Mouse (Mus musculus) G1E (cell line): ENCODE measurements around the gene Oard1. TPM values are rescaled to one million over a fixed set of nuclear protein-coding genes. Genes with fewer than 3 reads are reported as not detected.

Experiments
- ATAC-seq: 2 replicates; pipeline ENCODE4 v1.8.0; 2016; ENCODE audit warnings: mild to moderate bottlenecking; ENCODE audit not compliant: insufficient number of reproducible peaks, poor library complexity, low FRiP score, severe bottlenecking; ENCODE audit errors: extremely low read depth
- DNase-seq: peaks from one replicate; pipeline ENCODE4 v3.0.0; 2012; ENCODE audit warnings: low spot score
- H3K27me3 ChIP-seq: 2 replicates; pipeline ENCODE4 v1.6.1; 2012; ENCODE audit warnings: mild to moderate bottlenecking, low read length, inconsistent platforms; ENCODE audit not compliant: insufficient read depth
- H3K36me3 ChIP-seq: replicated peaks from 2 replicates; pipeline ENCODE3; 2012; ENCODE audit warnings: mild to moderate bottlenecking, inconsistent platforms
- H3K4me1 ChIP-seq: 2 replicates; pipeline ENCODE4 v1.6.1; 2012; ENCODE audit warnings: low read depth, low read length, inconsistent platforms, mixed read lengths; ENCODE audit not compliant: insufficient read depth
- H3K4me3 ChIP-seq: 2 replicates; pipeline ENCODE4 v1.5.1; 2012; ENCODE audit warnings: low read depth, mild to moderate bottlenecking, inconsistent platforms, low read length, moderate library complexity, mixed read lengths
- H3K9me3 ChIP-seq: replicated peaks from 2 replicates; pipeline ENCODE4 v1.6.1; 2012; ENCODE audit warnings: inconsistent platforms
- CTCF ChIP-seq: IDR thresholded peaks from 2 replicates; pipeline ENCODE4 v1.5.1; 2012; ENCODE audit warnings: low read depth, low read length, inconsistent platforms, mixed read lengths
- GATA1 ChIP-seq: IDR thresholded peaks from 2 replicates; pipeline ENCODE4 v1.6.1; 2012; ENCODE audit warnings: borderline replicate concordance, low read length, inconsistent platforms, mixed read lengths
- GATA2 ChIP-seq: IDR thresholded peaks from 2 replicates; pipeline ENCODE4 v1.6.1; 2012; ENCODE audit warnings: low read depth, low read length, inconsistent platforms, borderline replicate concordance
- POLR2AphosphoS5 ChIP-seq: IDR thresholded peaks from 2 replicates; pipeline ENCODE4 v1.6.1; 2012; ENCODE audit warnings: low read depth, low read length, inconsistent platforms; ENCODE audit not compliant: insufficient replicate concordance
- TAL1 ChIP-seq: conservative IDR thresholded peaks from 2 replicates; pipeline ENCODE4 v1.6.1; 2012; ENCODE audit warnings: low read depth, low read length, inconsistent platforms, mixed read lengths
- polyA plus RNA-seq: library from polyadenylated mRNA; stranded (reverse); fragments of >175 nt; gene quantifications from 2 replicates; pipeline ENCODE4 v1.2.3, GENCODE M21; 2012
- total RNA-seq, 2 experiments: library from RNA; stranded (forward) in 1 of 2; stranded (reverse) in 1 of 2; fragments of 200-1000 nt in 1 of 2; fragments of >200 nt in 1 of 2; fragmentation: Nextera tagmentation in 1 of 2; gene quantifications; 2 replicates each; pipeline ENCODE4 v1.2.3; 2014 to 2017

The Oard1 gene
- total RNA-seq (2014; fragmentation: Nextera tagmentation) (34.3 and 39.8 TPM in 2 replicates), total RNA-seq (2017) (83.4 and 91.3 TPM in 2 replicates), polyA plus RNA-seq (3.5 and 5.0 TPM in 2 replicates)

GRCm38 (mm10) chr17:48409380-48410298, at the start of gene Oard1, which contains the start of gene Nfya:
Gene Oard1 (plus strand): TSS chr17:48410014.
Gene Nfya (minus strand): TSS chr17:48409906.
- peak within 1 kb of the TSS; percentile 92 for H3K4me3 ChIP-seq
- H3K4me1 ChIP-seq: peaks cover 48% of the 10 kb centered on the region
- DNase-seq: peak; percentile 97
- peaks cover 51% of the 10 kb centered on the region for H3K36me3 ChIP-seq
- TF ChIP-seq GATA2 (no peak), GATA1 (no peak), POLR2AphosphoS5 (no peak), CTCF (no peak), TAL1 (no peak)
- H3K27me3 ChIP-seq: no peaks in the 10 kb centered on the region
- H3K9me3 ChIP-seq: no peaks in the 10 kb centered on the region
- peak; percentile 77 for ATAC-seq

DNA sequence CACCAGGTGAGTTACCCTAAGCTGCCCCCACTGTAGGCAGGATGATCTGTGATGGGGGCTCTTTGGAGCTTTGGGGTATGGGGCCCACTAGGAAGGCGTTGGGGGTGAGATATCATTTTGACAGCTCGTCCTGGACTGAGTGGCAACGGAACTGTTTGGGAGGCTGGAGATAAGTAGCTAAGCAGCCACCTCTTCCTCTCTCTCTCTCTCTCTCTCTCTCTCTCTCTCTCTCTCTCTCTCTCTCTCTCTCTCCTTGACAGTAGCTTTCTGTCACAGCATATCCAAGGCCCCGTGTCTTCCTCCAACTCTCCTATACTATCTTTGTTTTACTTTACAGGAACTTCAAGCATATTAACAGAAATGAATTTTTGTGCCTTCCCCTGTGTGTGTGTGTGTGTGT, 49.4 kb upstream of the Oard1 start:
- TF ChIP-seq POLR2AphosphoS5 (no peak), CTCF (no peak), GATA1 (no peak), TAL1 (no peak), GATA2 (no peak)
- Histone ChIP-seq H3K4me3 (no peak overlapping the region; the same call in 1 of the 2 replicates), H3K4me1 (peaks cover 29% of the 10 kb centered on the region), H3K36me3 (no peaks in the 10 kb centered on the region), H3K27me3 (peaks cover 23% of the 10 kb centered on the region), H3K9me3 (no peaks in the 10 kb centered on the region)
- ATAC-seq: peak; percentile 59
- DNase-seq: no peak

GRCm38 (mm10) chr17:48362346-48362745, 47.5 kb upstream of the Oard1 start:
- no peaks in the 10 kb centered on the region for H3K9me3 ChIP-seq
- no peak for ATAC-seq
- peaks cover 28% of the 10 kb centered on the region for H3K27me3 ChIP-seq
- H3K4me3 ChIP-seq: no peak overlapping the region
- no peaks in the 10 kb centered on the region for H3K36me3 ChIP-seq
- TF ChIP-seq GATA2: no peak
- no peak for TF ChIP-seq TAL1
- TF ChIP-seq GATA1: no peak
- no peak for TF ChIP-seq CTCF
- no peak for TF ChIP-seq POLR2AphosphoS5
- no peak for DNase-seq
- H3K4me1 ChIP-seq: peaks cover 29% of the 10 kb centered on the region

GRCm38 (mm10) chr17:48362966-48363365, 46.8 kb upstream of the Oard1 start:
- ATAC-seq: no peak
- TF ChIP-seq CTCF (no peak), GATA2 (no peak), POLR2AphosphoS5 (no peak), TAL1 (no peak), GATA1 (no peak)
- DNase-seq: no peak
- no peak overlapping the region for H3K4me3 ChIP-seq
- H3K4me1 ChIP-seq: peaks cover 29% of the 10 kb centered on the region
- H3K36me3 ChIP-seq: no peaks in the 10 kb centered on the region
- H3K9me3 ChIP-seq: no peaks in the 10 kb centered on the region
- peaks cover 28% of the 10 kb centered on the region for H3K27me3 ChIP-seq

- no peak for DNase-seq
- H3K4me1 ChIP-seq: peaks cover 29% of the 10 kb centered on the region
- no peak for TF ChIP-seq TAL1
- no peak for TF ChIP-seq GATA1
- no peak for TF ChIP-seq POLR2AphosphoS5
- no peak for TF ChIP-seq GATA2
- TF ChIP-seq CTCF: no peak
- no peak for ATAC-seq
- H3K36me3 ChIP-seq: no peaks in the 10 kb centered on the region
- H3K4me3 ChIP-seq: no peak overlapping the region
- H3K27me3 ChIP-seq: peaks cover 31% of the 10 kb centered on the region
- H3K9me3 ChIP-seq: no peaks in the 10 kb centered on the region
These were observed 46.3 kb upstream of the Oard1 start for GRCm38 (mm10) chr17:48363421-48363965.

DNA sequence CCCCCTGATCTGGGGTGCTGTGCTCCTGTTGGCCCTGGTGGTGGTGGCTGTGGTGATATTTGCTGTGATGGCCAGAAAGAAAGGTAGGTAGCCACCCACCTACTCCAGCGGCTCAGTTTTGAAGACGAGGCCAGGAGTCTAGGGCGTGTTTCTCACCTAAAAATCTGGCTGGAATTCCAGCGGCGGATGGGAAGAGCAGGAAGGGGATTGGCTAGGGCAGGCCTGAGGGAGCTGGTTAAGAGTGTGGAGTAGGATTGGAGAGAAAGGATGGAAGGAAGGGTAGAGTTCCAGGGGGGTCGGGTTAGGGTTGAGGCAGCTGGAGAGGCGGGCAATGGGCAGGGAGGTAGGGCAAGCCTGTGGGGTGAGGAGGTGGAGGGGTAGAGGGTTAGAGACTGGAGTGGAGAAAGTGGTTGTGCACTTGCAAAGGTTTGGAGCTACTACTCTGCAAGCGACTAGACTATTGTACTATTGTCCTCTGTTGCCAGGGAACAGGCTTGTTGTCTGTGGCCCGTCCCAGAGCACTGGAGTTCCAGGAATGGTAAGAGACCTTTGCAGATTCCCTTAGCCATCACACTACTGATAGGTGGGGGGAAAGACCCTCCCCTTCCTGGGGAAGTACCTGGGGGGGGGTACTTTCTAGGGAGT, 44.2 kb upstream of the Oard1 start:
- TF ChIP-seq GATA2: no peak
- no peak for TF ChIP-seq GATA1
- no peak for TF ChIP-seq TAL1
- TF ChIP-seq POLR2AphosphoS5: no peak
- TF ChIP-seq CTCF: no peak
- Histone ChIP-seq H3K4me3 (no peak overlapping the region), H3K4me1 (peaks cover 13% of the 10 kb centered on the region; the same call in 1 of the 2 replicates), H3K36me3 (no peaks in the 10 kb centered on the region), H3K9me3 (no peaks in the 10 kb centered on the region), H3K27me3 (peaks cover 32% of the 10 kb centered on the region)
- DNase-seq: no peak
- ATAC-seq: no peak
